Mouse (Mus musculus) hindbrain, embryonic 12.5 days (tissue): ENCODE data around the gene Paqr7. TPM values are rescaled to one million over a fixed set of nuclear protein-coding genes. Genes with fewer than 3 reads are reported as not detected.

ENCODE experiments used
- ATAC-seq: fragments of 200-750 bp; cut with Nextera tagmentation; 2 replicates; pipeline ENCODE4 v1.8.0; 2017; ENCODE audit warnings: moderate TSS enrichment; ENCODE audit not compliant: low FRiP score
- H3K27ac ChIP-seq: fragments of 300-500 bp; sonication (generic); 2 replicates; pipeline ENCODE4 v1.5.1; 2016; ENCODE audit warnings: mild to moderate bottlenecking
- H3K27me3 ChIP-seq: fragments of 300-500 bp; sonication (generic); 2 replicates; pipeline ENCODE4 v1.6.1; 2016; ENCODE audit warnings: mild to moderate bottlenecking
- H3K36me3 ChIP-seq: fragments of 300-500 bp; sonication (generic); 2 replicates; pipeline ENCODE4 v1.6.1; 2016; ENCODE audit warnings: mild to moderate bottlenecking
- H3K4me1 ChIP-seq: fragments of 300-500 bp; sonication (generic); 2 replicates; pipeline ENCODE4 v1.6.1; 2016
- H3K4me2 ChIP-seq: fragments of 300-500 bp; sonication (generic); replicated peaks from 2 replicates; pipeline ENCODE4 v1.6.1; 2016; ENCODE audit warnings: mild to moderate bottlenecking
- H3K4me3 ChIP-seq: fragments of 300-500 bp; sonication (generic); 2 replicates; pipeline ENCODE4 v1.5.1; 2016; ENCODE audit warnings: mild to moderate bottlenecking
- H3K9ac ChIP-seq: fragments of 300-500 bp; sonication (generic); 2 replicates; pipeline ENCODE4 v1.6.1; 2016; ENCODE audit warnings: mild to moderate bottlenecking, moderate library complexity
- H3K9me3 ChIP-seq: fragments of 300-500 bp; sonication (generic); replicated peaks from 2 replicates; pipeline ENCODE4 v1.6.1; 2016; ENCODE audit warnings: mild to moderate bottlenecking
- whole genome bisulfite sequencing: fragments of 180-500 bp; shearing (Covaris S2); methylation state at CpG from one replicate; pipeline ENCODE4 v1.1.7; 2016; 5-methylcytosine and 5-hydroxymethylcytosine counted together
- polyA plus RNA-seq: library from polyadenylated mRNA; unstranded; fragments of >200 nt; fragmentation: Nextera tagmentation; extraction: Ambion mirVana; gene quantifications from 2 replicates; pipeline ENCODE4 v1.2.1, GENCODE M21; 2016

Paqr7 gene
- polyA plus RNA-seq, 1 experiment from 2014 or later, result 9.8 TPM

DNA sequence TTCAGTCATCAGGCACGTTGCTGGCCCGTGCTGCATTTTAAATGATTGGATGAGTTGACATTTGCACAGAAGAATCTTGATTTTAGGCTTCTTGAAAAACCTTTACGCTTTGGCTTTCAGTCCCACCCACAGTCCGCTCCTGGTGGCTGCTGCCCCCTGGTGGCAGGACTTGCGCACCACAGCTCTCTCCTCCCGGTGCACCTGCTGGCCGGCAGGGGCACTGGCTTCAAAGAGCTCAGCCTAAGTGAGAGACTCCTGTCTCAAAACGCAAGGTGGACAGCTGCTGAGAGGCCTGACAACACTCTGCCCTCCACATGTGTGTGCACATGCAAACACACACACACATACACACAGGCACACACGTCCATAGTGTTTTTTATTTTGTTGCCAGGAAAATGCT lies 18.5 kb upstream of the Paqr7 start:
- H3K9ac ChIP-seq, result no peak overlapping the region
- no peak overlapping the region for H3K4me2 ChIP-seq
- H3K4me1 ChIP-seq, result peaks cover 11% of the 10 kb centered on the region
- WGBS, result 10% methylated on average over 9 of the region's 9 CpGs
- peaks cover 3% of the 10 kb centered on the region; the same call in 1 of the 2 replicates for H3K27me3 ChIP-seq
- H3K27ac ChIP-seq, result 0 out of 2 replicates have a peak overlapping the region, but pooled peaks have one; percentile 65
- H3K9me3 ChIP-seq, result no peaks in the 10 kb centered on the region
- peaks cover 38% of the 10 kb centered on the region for H3K36me3 ChIP-seq
- H3K4me3 ChIP-seq, result no peak overlapping the region
- peak; percentile 44; the same call in 1 of the 2 replicates for ATAC-seq

DNA sequence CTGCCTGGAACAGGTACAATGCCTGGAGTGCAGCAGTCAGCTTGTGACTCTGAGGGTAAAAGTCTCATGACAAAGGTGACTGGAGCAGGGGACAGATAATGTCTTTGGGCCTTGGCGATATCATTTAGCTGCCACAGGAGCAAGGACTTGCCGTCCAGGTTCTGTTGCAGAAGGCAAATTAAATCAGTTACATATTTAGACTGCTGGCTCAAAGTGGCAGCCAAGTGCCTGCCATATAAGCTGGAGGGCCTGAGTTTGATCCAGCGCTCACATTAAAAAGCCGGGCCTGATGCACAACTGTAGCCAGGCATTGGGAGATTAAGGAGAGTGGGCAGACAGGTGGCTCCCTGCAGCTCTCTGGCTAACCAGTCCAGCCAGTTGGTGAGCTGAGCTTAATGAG lies 16.7 kb upstream of the Paqr7 start:
- Histone ChIP-seq H3K4me2 (no peak overlapping the region), H3K27ac (no peak overlapping the region), H3K4me3 (no peak overlapping the region), H3K27me3 (peaks cover 3% of the 10 kb centered on the region; the same call in 1 of the 2 replicates), H3K36me3 (peaks cover 24% of the 10 kb centered on the region), H3K9ac (no peak overlapping the region), H3K9me3 (no peaks in the 10 kb centered on the region), H3K4me1 (no peaks in the 10 kb centered on the region)
- WGBS, result 88% methylated on average over 4 of the region's 4 CpGs
- ATAC-seq, result no peak

DNA sequence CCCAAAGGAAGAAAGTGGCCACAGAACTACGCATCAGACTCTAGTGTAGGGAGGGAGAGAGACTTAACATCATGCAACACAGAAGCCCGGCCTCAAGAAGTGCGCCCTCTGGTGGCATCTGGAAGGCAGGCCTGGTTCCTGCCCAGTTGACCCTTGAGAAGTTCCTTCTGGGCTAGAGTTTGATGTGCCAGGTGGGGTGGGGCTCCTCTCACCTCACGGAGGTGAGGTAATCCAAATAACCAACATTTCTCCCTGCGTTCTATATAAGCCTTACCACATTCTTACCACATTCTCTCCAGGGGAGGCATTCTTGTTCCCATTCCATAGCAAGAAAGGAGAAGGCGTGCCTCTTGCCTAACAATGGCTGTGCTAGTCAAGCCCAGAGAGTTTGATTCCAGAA lies 15.6 kb upstream of the Paqr7 start:
- 20% methylated on average over 6 of the region's 6 CpGs for WGBS
- no peak overlapping the region for H3K9ac ChIP-seq
- H3K27ac ChIP-seq, result no peak overlapping the region
- no peak for ATAC-seq
- H3K4me3 ChIP-seq, result no peak overlapping the region
- H3K36me3 ChIP-seq, result peaks cover 13% of the 10 kb centered on the region
- no peaks in the 10 kb centered on the region for H3K4me1 ChIP-seq
- no peak overlapping the region for H3K4me2 ChIP-seq
- H3K9me3 ChIP-seq, result no peaks in the 10 kb centered on the region
- H3K27me3 ChIP-seq, result peaks cover 3% of the 10 kb centered on the region; the same call in 1 of the 2 replicates

DNA sequence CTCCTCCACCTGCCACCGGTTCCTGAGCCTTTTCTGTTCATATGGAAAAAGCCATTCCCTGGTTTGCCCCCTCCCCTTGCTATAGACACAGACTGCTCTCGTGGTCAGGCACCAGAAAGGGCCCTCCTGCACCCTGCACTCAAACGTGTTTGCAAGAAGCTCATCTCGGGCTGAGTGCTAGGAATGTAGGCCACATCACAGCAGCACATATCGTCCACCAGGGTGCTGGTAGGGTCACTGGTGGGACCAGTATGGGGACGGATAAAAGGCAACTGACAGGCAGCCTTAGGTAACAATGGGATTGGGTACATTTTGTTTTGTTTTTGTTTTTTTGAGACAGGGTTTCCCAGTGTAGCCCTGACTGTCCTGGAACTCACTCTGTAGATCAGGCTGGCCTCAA lies 15.2 kb upstream of the Paqr7 start:
- ATAC-seq, result no peak
- Histone ChIP-seq H3K4me1 (no peaks in the 10 kb centered on the region), H3K9me3 (no peaks in the 10 kb centered on the region), H3K4me2 (no peak overlapping the region), H3K9ac (no peak overlapping the region), H3K4me3 (no peak overlapping the region), H3K27ac (no peak overlapping the region), H3K36me3 (peaks cover 9% of the 10 kb centered on the region), H3K27me3 (peaks cover 3% of the 10 kb centered on the region; the same call in 1 of the 2 replicates)
- 64% methylated on average over 6 of the region's 6 CpGs for WGBS

DNA sequence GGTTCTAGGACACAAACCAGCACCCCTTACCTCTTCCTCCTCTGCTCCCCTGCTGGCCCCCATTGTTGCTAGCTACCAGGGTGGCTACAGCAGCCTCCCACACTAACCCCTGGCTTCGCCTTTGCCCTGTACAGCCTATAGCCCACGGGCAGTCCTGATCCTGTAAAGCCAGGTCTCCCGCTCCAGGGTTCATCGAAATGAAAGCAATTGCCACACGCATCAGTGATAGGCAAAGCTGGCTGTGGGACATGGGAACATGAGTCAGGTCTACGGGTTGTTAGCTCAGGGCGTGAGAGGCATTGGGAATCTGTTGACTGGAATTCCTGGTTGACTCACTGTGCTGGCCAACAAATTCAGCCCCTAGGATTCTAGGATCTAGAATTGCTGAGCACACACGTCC lies 14.1 kb upstream of the Paqr7 start:
- no peak for ATAC-seq
- WGBS, result 83% methylated on average over 8 of the region's 8 CpGs

DNA sequence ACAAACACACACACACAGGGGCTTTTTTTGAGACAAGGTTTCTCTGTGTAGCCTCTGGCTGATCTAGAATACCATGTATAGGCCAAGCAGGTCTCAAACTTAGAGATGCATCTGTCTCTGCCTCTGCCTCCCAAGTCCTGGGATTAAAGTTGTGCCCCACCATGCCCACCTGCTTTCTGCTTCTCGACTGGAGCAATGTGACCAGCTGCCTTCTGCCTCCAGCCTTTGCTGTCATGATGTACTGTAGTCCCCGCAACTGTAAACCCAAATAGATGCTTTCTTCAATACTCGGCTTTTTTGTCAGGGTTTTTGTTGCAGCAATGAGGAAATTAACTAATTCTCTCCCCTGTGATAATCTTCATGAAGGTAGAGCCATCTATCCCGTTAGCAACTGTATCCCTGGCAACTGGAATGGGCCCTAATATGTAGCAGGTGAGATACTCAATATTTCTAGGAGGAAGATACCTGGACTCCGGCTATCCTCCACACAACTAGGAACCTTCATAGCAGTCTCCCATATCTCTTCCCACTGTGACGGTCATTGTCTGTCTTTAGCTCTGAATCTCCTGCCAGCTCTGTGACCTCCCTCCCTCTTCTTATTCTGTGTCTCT lies 13.3 kb upstream of the Paqr7 start:
- no peak for ATAC-seq
- WGBS, result 72% methylated on average over 6 of the region's 6 CpGs

More for the DNA sequence above, 14.1 kb upstream of the Paqr7 start:
- H3K9me3 ChIP-seq, result no peaks in the 10 kb centered on the region
- no peak overlapping the region for H3K4me2 ChIP-seq
- no peak overlapping the region for H3K27ac ChIP-seq
- H3K9ac ChIP-seq, result no peak overlapping the region
- peaks cover 3% of the 10 kb centered on the region; the same call in 1 of the 2 replicates for H3K27me3 ChIP-seq
- H3K4me1 ChIP-seq, result no peaks in the 10 kb centered on the region
- no peak overlapping the region for H3K4me3 ChIP-seq
- no peaks in the 10 kb centered on the region for H3K36me3 ChIP-seq

DNA sequence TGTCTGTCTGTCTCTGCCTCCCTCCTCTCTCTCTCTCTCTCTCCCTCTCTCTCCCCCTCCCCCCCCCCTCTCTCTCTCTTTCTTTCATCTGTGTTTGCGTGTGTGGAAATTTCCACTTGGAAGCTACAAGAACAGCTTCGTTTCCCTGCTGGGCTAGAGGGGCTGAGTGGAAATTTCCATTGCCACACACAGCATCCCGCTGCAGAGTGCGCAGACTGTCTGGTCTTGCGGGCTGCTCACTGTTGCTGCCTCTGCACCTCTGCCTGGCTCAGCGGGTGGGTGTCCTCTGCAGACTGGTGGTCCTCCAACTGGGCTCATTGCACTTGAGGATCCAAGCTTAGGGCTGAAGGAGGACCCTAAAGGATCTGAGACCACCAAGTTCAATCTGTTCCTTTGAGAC lies 12.8 kb upstream of the Paqr7 start:
- 53% methylated on average over 6 of the region's 6 CpGs for WGBS
- no peak overlapping the region for H3K4me3 ChIP-seq
- H3K9ac ChIP-seq, result no peak overlapping the region
- no peak for ATAC-seq
- H3K4me1 ChIP-seq, result no peaks in the 10 kb centered on the region
- no peak overlapping the region for H3K4me2 ChIP-seq
- H3K9me3 ChIP-seq, result no peaks in the 10 kb centered on the region
- no peaks in the 10 kb centered on the region for H3K36me3 ChIP-seq
- H3K27me3 ChIP-seq, result peaks cover 3% of the 10 kb centered on the region; the same call in 1 of the 2 replicates
- no peak overlapping the region for H3K27ac ChIP-seq

More for the DNA sequence above, 13.3 kb upstream of the Paqr7 start:
- no peaks in the 10 kb centered on the region for H3K9me3 ChIP-seq
- H3K4me1 ChIP-seq, result no peaks in the 10 kb centered on the region
- H3K36me3 ChIP-seq, result no peaks in the 10 kb centered on the region
- H3K4me3 ChIP-seq, result no peak overlapping the region
- peaks cover 3% of the 10 kb centered on the region; the same call in 1 of the 2 replicates for H3K27me3 ChIP-seq
- no peak overlapping the region for H3K9ac ChIP-seq
- H3K4me2 ChIP-seq, result no peak overlapping the region
- H3K27ac ChIP-seq, result no peak overlapping the region

DNA sequence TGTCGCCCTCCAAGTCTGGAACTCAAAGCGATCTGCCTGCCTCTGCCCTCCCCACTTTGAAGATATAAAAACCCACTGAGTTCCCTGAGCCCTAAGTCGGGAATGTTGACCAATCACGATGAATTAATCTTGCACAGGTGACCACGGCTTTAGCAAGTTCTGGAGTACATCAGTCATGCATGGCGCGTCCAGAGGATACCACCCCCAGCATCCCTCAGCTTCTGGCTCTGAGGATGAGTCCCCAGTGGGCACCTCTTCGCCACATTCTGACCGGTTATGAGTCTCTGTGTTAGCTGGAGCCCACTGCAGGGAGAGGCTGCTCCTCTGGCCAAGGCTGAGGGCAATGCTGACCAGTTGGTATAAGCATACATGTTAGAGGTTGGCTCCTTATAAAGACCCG lies 12.3 kb upstream of the Paqr7 start:
- Histone ChIP-seq H3K9ac (no peak overlapping the region), H3K36me3 (no peaks in the 10 kb centered on the region), H3K27me3 (peaks cover 3% of the 10 kb centered on the region; the same call in 1 of the 2 replicates), H3K27ac (no peak overlapping the region), H3K4me2 (no peak overlapping the region), H3K9me3 (no peaks in the 10 kb centered on the region), H3K4me1 (no peaks in the 10 kb centered on the region), H3K4me3 (no peak overlapping the region)
- ATAC-seq, result no peak
- WGBS, result 81% methylated on average over 10 of the region's 10 CpGs

DNA sequence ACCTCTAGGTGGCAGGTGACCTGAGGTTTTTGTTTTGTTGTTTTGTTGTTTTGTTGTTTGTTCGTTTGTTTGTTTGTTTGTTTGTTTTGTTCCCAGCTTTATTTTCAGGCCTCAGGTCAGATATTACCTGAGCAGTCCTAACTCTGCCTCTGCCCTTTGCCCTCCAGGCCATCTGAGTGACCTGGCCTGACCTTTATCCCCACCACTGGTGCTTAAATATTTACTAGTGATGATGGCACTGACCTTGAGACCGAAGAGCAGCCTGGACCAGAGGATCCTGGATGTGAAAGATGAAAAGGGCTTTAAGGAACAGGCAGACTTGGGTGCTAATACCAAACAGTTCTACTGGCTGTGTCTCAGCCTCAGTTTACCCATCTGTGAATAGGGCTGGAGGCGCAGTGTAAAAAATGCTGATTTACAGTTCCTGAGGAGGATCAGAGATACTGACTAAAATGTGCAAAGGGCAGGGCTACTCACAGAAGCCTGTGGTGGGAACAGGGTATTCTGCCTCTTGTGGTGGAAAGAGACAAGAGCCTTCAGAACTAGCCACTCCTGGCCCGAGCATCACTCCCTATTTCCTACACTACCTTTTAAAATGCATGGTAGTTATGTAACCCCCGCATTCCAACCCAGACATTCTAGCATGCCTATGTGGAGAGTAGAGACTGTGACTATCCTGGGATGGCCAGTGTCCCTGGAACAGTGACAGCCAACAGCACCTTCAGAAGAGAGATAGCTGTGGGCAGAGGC lies 11.2 kb upstream of the Paqr7 start:
- ATAC-seq, result no peak
- Histone ChIP-seq H3K27ac (no peak overlapping the region), H3K9me3 (no peaks in the 10 kb centered on the region), H3K4me2 (no peak overlapping the region), H3K27me3 (peaks cover 3% of the 10 kb centered on the region; the same call in 1 of the 2 replicates), H3K36me3 (no peaks in the 10 kb centered on the region), H3K9ac (no peak overlapping the region), H3K4me3 (no peak overlapping the region), H3K4me1 (no peaks in the 10 kb centered on the region)
- 88% methylated on average over 5 of the region's 5 CpGs for WGBS

DNA sequence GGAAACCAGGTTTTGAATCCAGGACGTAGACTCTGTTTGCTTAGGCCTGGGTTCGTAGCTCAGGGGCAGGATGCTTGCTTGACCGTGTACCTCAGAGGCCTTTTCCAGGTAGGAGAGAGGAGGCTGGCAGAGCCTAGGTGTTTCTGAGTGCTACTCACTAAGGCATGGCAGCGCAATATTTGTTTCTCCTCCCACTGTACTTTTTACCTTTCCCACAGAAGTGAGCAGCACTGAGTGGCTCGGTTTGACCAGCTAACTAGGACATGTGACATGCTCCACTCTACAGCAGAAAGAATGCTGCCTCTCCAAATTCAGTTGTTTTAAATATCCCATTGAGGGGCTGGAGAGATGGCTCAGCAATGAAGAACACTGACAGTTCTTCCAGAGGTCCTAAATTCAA lies 8.3 kb upstream of the Paqr7 start:
- Histone ChIP-seq H3K4me2 (no peak overlapping the region), H3K4me3 (no peak overlapping the region), H3K9ac (no peak overlapping the region), H3K9me3 (no peaks in the 10 kb centered on the region), H3K36me3 (no peaks in the 10 kb centered on the region), H3K4me1 (0 out of 2 replicates have a peak, but pooled peaks cover 3% of the 10 kb centered on the region), H3K27me3 (no peaks in the 10 kb centered on the region), H3K27ac (no peak overlapping the region)
- 94% methylated on average over 5 of the region's 5 CpGs for WGBS
- ATAC-seq, result no peak

DNA sequence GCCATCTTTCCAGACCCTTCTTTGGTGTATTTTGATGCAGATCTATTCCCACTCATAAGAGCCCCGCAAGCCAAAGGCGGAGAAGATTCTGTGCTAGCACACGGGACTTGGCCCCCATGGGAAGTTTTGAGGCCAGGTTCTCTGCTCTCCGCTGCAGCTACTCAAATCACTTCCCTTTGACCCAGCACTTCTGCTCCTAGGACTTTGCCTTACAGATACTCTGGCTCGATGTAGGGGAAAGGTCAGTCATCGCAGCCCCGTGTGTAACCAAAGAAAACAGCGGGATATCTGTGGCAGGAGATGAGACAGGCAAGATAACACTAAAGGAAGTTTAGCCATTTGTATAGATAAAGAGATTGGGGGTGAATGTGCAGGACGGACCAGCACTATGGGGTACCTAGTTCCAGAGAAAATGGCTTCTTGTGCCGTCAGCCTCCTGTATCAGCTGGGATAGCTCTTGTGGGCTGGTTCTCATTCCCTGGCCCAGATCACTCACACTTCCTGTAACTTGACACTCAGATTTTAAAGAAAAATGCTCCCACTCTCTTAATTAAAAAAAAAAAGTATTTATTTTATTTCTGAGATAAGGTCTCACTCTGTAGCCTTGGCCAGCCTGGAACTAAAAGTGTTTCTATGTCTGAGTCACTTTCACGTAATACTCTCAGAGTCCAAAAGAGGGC lies 6.4 kb upstream of the Paqr7 start:
- Histone ChIP-seq H3K4me2 (no peak overlapping the region), H3K27me3 (no peaks in the 10 kb centered on the region), H3K27ac (no peak overlapping the region), H3K9me3 (no peaks in the 10 kb centered on the region), H3K36me3 (no peaks in the 10 kb centered on the region), H3K4me3 (no peak overlapping the region), H3K9ac (no peak overlapping the region), H3K4me1 (0 out of 2 replicates have a peak, but pooled peaks cover 3% of the 10 kb centered on the region)
- no peak for ATAC-seq
- WGBS, result 91% methylated on average over 11 of the region's 11 CpGs

DNA sequence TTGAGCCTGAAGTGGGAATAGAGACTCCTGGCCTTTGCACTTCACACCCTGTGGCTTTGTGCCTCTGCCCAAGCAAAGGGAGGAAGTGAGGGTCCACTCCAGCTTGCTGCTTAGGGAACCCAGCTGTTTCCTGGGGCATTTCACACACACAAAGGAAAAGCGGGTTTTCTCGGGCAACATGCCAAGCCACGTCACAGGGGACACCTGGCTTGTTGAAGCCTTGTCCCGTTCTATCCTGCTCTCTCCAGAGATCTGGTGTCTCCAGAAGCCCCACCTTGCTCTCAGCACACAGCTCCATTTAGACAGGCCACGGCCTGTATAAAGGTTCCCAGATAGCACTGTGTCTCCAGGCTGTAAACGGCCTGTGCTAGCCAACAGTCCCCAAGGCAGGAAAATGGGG lies 4.8 kb upstream of the Paqr7 start:
- 83% methylated on average over 6 of the region's 6 CpGs for WGBS
- H3K27ac ChIP-seq, result no peak overlapping the region

More for the DNA sequence above, 4.8 kb upstream of the Paqr7 start:
- H3K9me3 ChIP-seq, result no peaks in the 10 kb centered on the region
- no peak overlapping the region for H3K9ac ChIP-seq
- no peak overlapping the region for H3K4me3 ChIP-seq
- no peaks in the 10 kb centered on the region for H3K36me3 ChIP-seq
- H3K27me3 ChIP-seq, result no peaks in the 10 kb centered on the region
- peaks cover 13% of the 10 kb centered on the region for H3K4me1 ChIP-seq
- ATAC-seq, result no peak
- no peak overlapping the region for H3K4me2 ChIP-seq
